ENCODE assay signal across 8 mouse cellular contexts in genomic region chr19:45007021-45007420, GRCm38 (mm10). TPM values are rescaled to one million over a fixed set of nuclear protein-coding genes. Genes with fewer than 3 reads are reported as not detected.
DNase-seq lines count a peak whose midpoint lies in the region; ATAC-seq and TF ChIP-seq lines count a peak whose summit lies in the region.

No protein-coding gene starts in this region.

- no peak for TF ChIP-seq POLR2A in spleen, adult 2 months (IDR thresholded peaks at IDR 0.05; ENCODE audit: low read depth, low read length)

- WGBS in spleen, adult 2 months, result 22% methylated on average over 17 of the region's 17 CpGs
- 37% methylated on average over 17 of the region's 17 CpGs for WGBS in limb, embryonic 13.5 days
- 28% methylated on average over 17 of the region's 17 CpGs for WGBS in stomach, embryonic 16.5 days

- TF ChIP-seq CTCF in spleen, adult 2 months (IDR thresholded peaks at IDR 0.05; ENCODE audit: extremely low read depth, insufficient read depth, insufficient read length, insufficient replicate concordance), result no peak

- H3K27ac ChIP-seq in spleen, adult 2 months (ENCODE audit: insufficient read depth, low read length), result no peak overlapping the region; the same call in 1 of the 2 replicates
- peak overlapping the region; percentile 70 for H3K27ac ChIP-seq in limb, embryonic 13.5 days
- peak overlapping the region; percentile 82 for H3K27ac ChIP-seq in stomach, embryonic 16.5 days (ENCODE audit: low read length)

- peaks cover 6% of the 10 kb centered on the region; the same call in 1 of the 2 replicates for H3K4me1 ChIP-seq in spleen, adult 2 months (ENCODE audit: control insufficient read depth, insufficient read depth, insufficient read length)
- peaks cover 20% of the 10 kb centered on the region for H3K4me1 ChIP-seq in limb, embryonic 13.5 days
- H3K4me1 ChIP-seq in stomach, embryonic 16.5 days (ENCODE audit: control insufficient read depth, insufficient read depth, low read length), result peaks cover 18% of the 10 kb centered on the region

- H3K4me3 ChIP-seq in spleen, adult 2 months (ENCODE audit: extremely low read depth, insufficient read depth, insufficient read length), result peak overlapping the region; percentile 97; the same call in 1 of the 2 replicates
- H3K4me3 ChIP-seq in limb, embryonic 13.5 days, result peak overlapping the region; percentile 97
- H3K4me3 ChIP-seq in stomach, embryonic 16.5 days (replicated peaks; ENCODE audit: low read length), result peak overlapping the region; percentile 99

- H3K9me3 ChIP-seq in limb, embryonic 13.5 days, result no peaks in the 10 kb centered on the region
- H3K9me3 ChIP-seq in stomach, embryonic 16.5 days (replicated peaks; ENCODE audit: control insufficient read depth, low read length), result no peaks in the 10 kb centered on the region

- H3K36me3 ChIP-seq in spleen, adult 2 months (ENCODE audit: control insufficient read depth, insufficient read depth, low read length), result peaks cover 3% of the 10 kb centered on the region; the same call in 1 of the 2 replicates
- peaks cover 64% of the 10 kb centered on the region for H3K36me3 ChIP-seq in limb, embryonic 13.5 days
- peaks cover 10% of the 10 kb centered on the region; the same call in 1 of the 2 replicates for H3K36me3 ChIP-seq in stomach, embryonic 16.5 days (ENCODE audit: control insufficient read depth, insufficient read depth, low read length)

- no peaks in the 10 kb centered on the region for H3K27me3 ChIP-seq in spleen, adult 2 months (ENCODE audit: control insufficient read depth, insufficient read depth, low read length)
- H3K27me3 ChIP-seq in limb, embryonic 13.5 days, result no peaks in the 10 kb centered on the region
- H3K27me3 ChIP-seq in stomach, embryonic 16.5 days (ENCODE audit: control insufficient read depth, insufficient read depth, low read length), result no peaks in the 10 kb centered on the region

- no peak for ATAC-seq in limb, embryonic 13.5 days (ENCODE audit: low FRiP score, low read depth)
- no peak for ATAC-seq in stomach, embryonic 16.5 days (ENCODE audit: insufficient read depth, low FRiP score)

- H3K4me2 ChIP-seq in limb, embryonic 13.5 days (replicated peaks), result peak overlapping the region; percentile 96
- peak overlapping the region; percentile 75 for H3K4me2 ChIP-seq in stomach, embryonic 16.5 days (ENCODE audit: low read depth, low read length)

- DNase-seq in cerebellum, adult 11 months, result peak; percentile 34
- DNase-seq in cerebellum, adult 8-10 months, result no peak
- DNase-seq in spleen, adult 2 months (ENCODE audit: low read depth in 1 of 2, low spot score in 2 of 2), result no peak
- no peak for DNase-seq in spleen, postnatal 14 days (ENCODE audit: low spot score in 2 of 2)
- no peak for DNase-seq in natural killer cell, adult 2 months (ENCODE audit: low spot score in 2 of 2)
- no peak for DNase-seq in adrenal gland, adult 18-20 months (ENCODE audit: low spot score in 2 of 2)

- peak overlapping the region; percentile 84 for H3K9ac ChIP-seq in limb, embryonic 13.5 days
- peak overlapping the region; percentile 91 for H3K9ac ChIP-seq in stomach, embryonic 16.5 days (ENCODE audit: low read length)

RNA-seq across cellular contexts. Expression of gene Mrpl43, which starts 0.8 kb away (rescaled TPM):
- 53.1 and 85.2 TPM in 2 replicates for polyA plus RNA-seq in spleen, adult 2 months (2012; rRNA removed)
- polyA plus RNA-seq in limb, embryonic 13.5 days (2015; fragmentation: Nextera tagmentation; extraction: Ambion mirVana), result 69.2 and 76.3 TPM in 2 replicates
- 62.2 and 64.9 TPM in 2 replicates for polyA plus RNA-seq in stomach, embryonic 16.5 days (2015; fragmentation: Nextera tagmentation; extraction: Ambion mirVana)
- 10 to 100 TPM; 45.2 to 48.3 TPM for total RNA-seq in adrenal gland, adult 18-20 months (2021)

RNA-seq across cellular contexts. Expression of gene Twnk, which starts 1.6 kb away (rescaled TPM):
- polyA plus RNA-seq in spleen, adult 2 months (2012; rRNA removed), result 6.1 and 6.4 TPM in 2 replicates
- 22.7 and 24.1 TPM in 2 replicates for polyA plus RNA-seq in limb, embryonic 13.5 days (2015; fragmentation: Nextera tagmentation; extraction: Ambion mirVana)
- polyA plus RNA-seq in stomach, embryonic 16.5 days (2015; fragmentation: Nextera tagmentation; extraction: Ambion mirVana), result 17.1 and 17.2 TPM in 2 replicates
- total RNA-seq in adrenal gland, adult 18-20 months (2021), result 10 to 100 TPM; 24.7 to 30.5 TPM

RNA-seq across cellular contexts. Expression of gene Lzts2, which starts 7.2 kb away (rescaled TPM):
- 23.3 and 25.9 TPM in 2 replicates for polyA plus RNA-seq in spleen, adult 2 months (2012; rRNA removed)
- 68.8 and 68.9 TPM in 2 replicates for polyA plus RNA-seq in limb, embryonic 13.5 days (2015; fragmentation: Nextera tagmentation; extraction: Ambion mirVana)
- polyA plus RNA-seq in stomach, embryonic 16.5 days (2015; fragmentation: Nextera tagmentation; extraction: Ambion mirVana), result 27.7 and 36.0 TPM in 2 replicates
- total RNA-seq in adrenal gland, adult 18-20 months (2021), result 10 to 100 TPM; 70.6 to 72.7 TPM

RNA-seq across cellular contexts. Expression of gene Sema4g, which starts 18.1 kb away (rescaled TPM):
- 1.3 and 1.6 TPM in 2 replicates for polyA plus RNA-seq in spleen, adult 2 months (2012; rRNA removed)
- 6.9 and 7.4 TPM in 2 replicates for polyA plus RNA-seq in limb, embryonic 13.5 days (2015; fragmentation: Nextera tagmentation; extraction: Ambion mirVana)
- 4.6 and 5.5 TPM in 2 replicates for polyA plus RNA-seq in stomach, embryonic 16.5 days (2015; fragmentation: Nextera tagmentation; extraction: Ambion mirVana)
- 1 to 10 TPM; 4.1 to 5.5 TPM for total RNA-seq in adrenal gland, adult 18-20 months (2021)

RNA-seq across cellular contexts. Expression of gene Pdzd7, which starts 38.5 kb away (rescaled TPM):
- polyA plus RNA-seq in spleen, adult 2 months (2012; rRNA removed), result 0.04 and 0.09 TPM in 2 replicates
- 0.41 and 0.56 TPM in 2 replicates for polyA plus RNA-seq in limb, embryonic 13.5 days (2015; fragmentation: Nextera tagmentation; extraction: Ambion mirVana)
- polyA plus RNA-seq in stomach, embryonic 16.5 days (2015; fragmentation: Nextera tagmentation; extraction: Ambion mirVana), result 0.21 and 0.48 TPM in 2 replicates
- under 1 TPM; 0.13 to 0.48 TPM for total RNA-seq in adrenal gland, adult 18-20 months (2021)
